Comparison of ENCODE assay signal across 8 mouse cellular contexts in genomic region chr1:162813836-162814156, GRCm38 (mm10). TPM values are rescaled to one million over a fixed set of nuclear protein-coding genes. Genes with fewer than 3 reads are reported as not detected.
DNase-seq lines count a peak whose midpoint lies in the region; ATAC-seq and TF ChIP-seq lines count a peak whose summit lies in the region.

Gene Fmo4 (minus strand): TSS chr1:162813972.

- CTCF ChIA-PET in Patski (lab: Charles Lee) = interaction anchor here (1.1 kb wide), 1 partner anchor 30 kb away, joined by 4 read pairs; no protein-coding TSS in a partner anchor

- no peak for ATAC-seq in Patski
- ATAC-seq in embryonic facial prominence, embryonic 14.5 days (ENCODE audit: low read depth) = no peak
- peak; percentile 39; the same call in 1 of the 2 replicates for ATAC-seq in intestine, embryonic 16.5 days
- no peak for ATAC-seq in liver, embryonic 15.5 days (ENCODE audit: insufficient read depth)

- POLR2A ChIA-PET in Patski (lab: Charles Lee) = no interaction called here

- no peak within 1 kb of the TSS for H3K4me2 ChIP-seq in embryonic facial prominence, embryonic 14.5 days (ENCODE audit: low read depth, low read length)
- peak within 1 kb of the TSS; percentile 36 for H3K4me2 ChIP-seq in intestine, embryonic 16.5 days (ENCODE audit: low read depth, low read length)
- peak within 1 kb of the TSS; percentile 33 for H3K4me2 ChIP-seq in liver, embryonic 15.5 days

- no peaks in the 10 kb centered on the region for H3K9me3 ChIP-seq in embryonic facial prominence, embryonic 14.5 days (ENCODE audit: control insufficient read depth, low read length)
- H3K9me3 ChIP-seq in intestine, embryonic 16.5 days (ENCODE audit: control insufficient read depth, low read length) = no peaks in the 10 kb centered on the region
- no peaks in the 10 kb centered on the region for H3K9me3 ChIP-seq in liver, embryonic 15.5 days (replicated peaks)

- H3K9ac ChIP-seq in embryonic facial prominence, embryonic 14.5 days (ENCODE audit: low read depth, low read length) = no peak within 1 kb of the TSS
- 0 out of 2 replicates have a peak within 1 kb of the TSS, but pooled peaks have one; percentile 8 for H3K9ac ChIP-seq in intestine, embryonic 16.5 days (ENCODE audit: low read depth, low read length)
- no peak within 1 kb of the TSS for H3K9ac ChIP-seq in liver, embryonic 15.5 days

- no peak within 1 kb of the TSS for H3K4me3 ChIP-seq in embryonic facial prominence, embryonic 14.5 days (ENCODE audit: low read depth, low read length)
- H3K4me3 ChIP-seq in intestine, embryonic 16.5 days (ENCODE audit: low read length) = peak within 1 kb of the TSS; percentile 17; the same call in 1 of the 2 replicates
- no peak within 1 kb of the TSS for H3K4me3 ChIP-seq in liver, embryonic 15.5 days (replicated peaks)

- H3K27me3 ChIP-seq in Patski = no peaks in the 10 kb centered on the region
- H3K27me3 ChIP-seq in embryonic facial prominence, embryonic 14.5 days (replicated peaks; ENCODE audit: control insufficient read depth, insufficient read depth, low read length) = no peaks in the 10 kb centered on the region
- H3K27me3 ChIP-seq in intestine, embryonic 16.5 days (replicated peaks; ENCODE audit: control insufficient read depth, insufficient read depth, low read length) = no peaks in the 10 kb centered on the region
- no peaks in the 10 kb centered on the region for H3K27me3 ChIP-seq in liver, embryonic 15.5 days

- no peak within 1 kb of the TSS for H3K27ac ChIP-seq in embryonic facial prominence, embryonic 14.5 days (replicated peaks; ENCODE audit: low read depth, low read length)
- peak within 1 kb of the TSS; percentile 88 for H3K27ac ChIP-seq in intestine, embryonic 16.5 days (ENCODE audit: low read length)
- no peak within 1 kb of the TSS for H3K27ac ChIP-seq in liver, embryonic 15.5 days (replicated peaks)

- peak; percentile 12 for DNase-seq in layer of hippocampus, adult 11-12 months (ENCODE audit: low spot score)
- DNase-seq in layer of hippocampus, adult 9-10 months (ENCODE audit: low spot score) = no peak
- DNase-seq in Patski (ENCODE audit: low read depth, low spot score) = no peak
- DNase-seq in embryonic facial prominence, embryonic 14.5 days (ENCODE audit: low spot score) = peak; percentile 54
- peak; percentile 16 for DNase-seq in right cerebral cortex, postnatal 14 days
- DNase-seq in spleen, adult 18-20 months = no peak

- H3K4me1 ChIP-seq in embryonic facial prominence, embryonic 14.5 days (ENCODE audit: control insufficient read depth, insufficient read depth, low read length) = no peaks in the 10 kb centered on the region
- H3K4me1 ChIP-seq in intestine, embryonic 16.5 days (ENCODE audit: control insufficient read depth, insufficient read depth, low read length) = peaks cover 7% of the 10 kb centered on the region; the same call in 1 of the 2 replicates
- H3K4me1 ChIP-seq in liver, embryonic 15.5 days (replicated peaks) = peaks cover 4% of the 10 kb centered on the region; the same call in 1 of the 2 replicates

- no peaks in the 10 kb centered on the region for H3K36me3 ChIP-seq in embryonic facial prominence, embryonic 14.5 days (ENCODE audit: control insufficient read depth, insufficient read depth, low read length)
- no peaks in the 10 kb centered on the region for H3K36me3 ChIP-seq in intestine, embryonic 16.5 days (ENCODE audit: control insufficient read depth, insufficient read depth, low read length)
- H3K36me3 ChIP-seq in liver, embryonic 15.5 days (replicated peaks) = no peaks in the 10 kb centered on the region

- in situ Hi-C loops in Patski (cut with MboI; ENCODE audit: low pct_unique_long_range_greater_than_20kb) = no loop called here

- WGBS in embryonic facial prominence, embryonic 14.5 days = 49% methylated on average over 8 of the region's 8 CpGs
- 42% methylated on average over 8 of the region's 8 CpGs for WGBS in intestine, embryonic 16.5 days
- WGBS in liver, embryonic 15.5 days (ENCODE audit: insufficient replicate concordance) = 30% methylated on average over 8 of the region's 8 CpGs

- TF ChIP-seq CTCF in Patski (IDR thresholded peaks at IDR 0.05) = peak; percentile 57

RNA-seq across cellular contexts. Expression of gene Fmo4, which starts in this region (rescaled TPM):
- polyA plus RNA-seq in Patski (2021) = 0.14 TPM
- polyA plus RNA-seq in embryonic facial prominence, embryonic 14.5 days (2014; fragmentation: Nextera tagmentation; extraction: Ambion mirVana) = 0.21 and 0.60 TPM in 2 replicates
- polyA plus RNA-seq in intestine, embryonic 16.5 days (2015; fragmentation: Nextera tagmentation; extraction: Ambion mirVana) = 11.7 and 13.0 TPM in 2 replicates
- polyA plus RNA-seq in liver, embryonic 15.5 days (2015; fragmentation: Nextera tagmentation; extraction: Ambion mirVana) = 3.3 and 4.1 TPM in 2 replicates

Comparison
In these comparisons a context has a peak if more than half of its experiments do, and no peak if none do; other contexts are left out.
1. DNase-seq: peak in layer of hippocampus, adult 11-12 months (single experiment) and right cerebral cortex, postnatal 14 days (single experiment); none in layer of hippocampus, adult 9-10 months (single experiment), Patski (single experiment) and spleen, adult 18-20 months (0 of 2).
2. Peak in DNase-seq in embryonic facial prominence, embryonic 14.5 days; RNA of the gene not detected or under 1 TPM.